Mouse (Mus musculus): Measurements from ENCODE around the gene Pkdcc.

The Pkdcc gene

GRCm38 (mm10) chr17:83248467-83248866 is 33.4 kb downstream of the Pkdcc start:
- DNase-seq = no peak

- no peak for DNase-seq
These were observed 35.9 kb downstream of the Pkdcc start for GRCm38 (mm10) chr17:83250903-83251526.

GRCm38 (mm10) chr17:83253051-83253649 is 38.1 kb downstream of the Pkdcc start:
- peak in 1 of 2 experiments; percentile 38 for DNase-seq

- peak; percentile 81 for DNase-seq
These were observed 52.4 kb downstream of the Pkdcc start for GRCm38 (mm10) chr17:83267202-83268128.

GRCm38 (mm10) chr17:83271509-83271908 is 56.4 kb downstream of the Pkdcc start:
- peak; percentile 77 to 82 for DNase-seq

- no peak for DNase-seq
These were observed 57.5 kb downstream of the Pkdcc start for GRCm38 (mm10) chr17:83272641-83273040.

DNA sequence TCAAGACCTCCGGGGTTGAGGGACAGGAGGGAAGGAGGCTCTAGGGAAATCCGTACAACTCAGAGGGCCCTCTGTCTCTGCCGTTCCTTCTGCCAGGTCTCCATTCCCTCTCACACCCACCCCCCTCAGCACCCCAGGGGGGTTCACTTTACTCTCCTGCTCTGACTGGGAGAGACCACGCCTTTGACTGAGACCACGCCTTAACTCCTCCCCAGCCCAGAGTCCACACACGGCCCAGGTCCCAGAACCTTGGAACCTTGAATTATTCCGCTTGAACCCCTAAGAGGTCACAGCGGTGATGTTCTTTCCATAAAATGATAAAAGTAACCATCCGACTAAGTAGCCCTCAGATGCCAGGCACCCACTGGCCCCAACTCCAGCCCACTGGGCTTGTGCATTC is 58.5 kb downstream of the Pkdcc start:
- DNase-seq = peak in 1 of 2 experiments; percentile 14

DNA sequence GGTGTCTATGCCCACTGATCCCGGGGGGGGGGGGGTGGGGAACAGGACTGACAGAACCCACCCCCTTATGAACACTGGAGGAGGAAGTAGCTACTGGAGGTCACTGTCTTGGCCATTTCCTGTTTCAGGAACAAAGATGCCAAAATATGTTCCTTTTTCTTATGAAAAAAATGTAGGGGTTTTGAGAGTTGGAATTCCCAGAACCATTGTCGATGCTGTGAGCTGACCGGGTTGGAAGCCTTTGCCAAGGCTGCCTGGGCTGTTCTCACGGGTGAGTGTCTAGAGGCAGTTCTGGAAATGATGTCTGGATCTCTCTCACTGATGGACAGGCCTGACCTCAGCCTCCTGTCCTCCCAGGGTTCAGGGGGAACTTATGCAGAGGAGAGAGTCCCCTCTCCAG is 59.0 kb downstream of the Pkdcc start:
- DNase-seq = no peak

Data from lung, adult 18-20 months (tissue).